Mouse (Mus musculus) brown adipose tissue, adult 24 weeks (tissue): ENCODE measurements at regions not wholly inside any gene's neighbourhood (a gene's known extent, or its start where the extent isn't known, plus 50 kb on each side); places are given as distances from the start of the nearest gene placed in this dataset.

Experiments
- H3K27ac ChIP-seq: fragments of 200-500 bp; replicated peaks from 2 replicates; pipeline ENCODE4 v1.5.1; 2012; ENCODE audit warnings: low read depth, mild to moderate bottlenecking, low read length
- H3K4me1 ChIP-seq: fragments of 200-500 bp; 2 replicates; pipeline ENCODE4 v1.6.1; 2012; ENCODE audit warnings: low read length, mixed read lengths; ENCODE audit not compliant: control insufficient read depth, insufficient read depth, insufficient read length
- H3K4me3 ChIP-seq: fragments of 200-500 bp; 2 replicates; pipeline ENCODE4 v1.5.1; 2012; ENCODE audit warnings: low read depth, mild to moderate bottlenecking, low read length, moderate library complexity; ENCODE audit not compliant: insufficient read depth

GRCm38 (mm10) chr1:151045334-151045733, 52.1 kb upstream of the Hmcn1 start:
- Histone ChIP-seq H3K4me1 (peaks cover 5% of the 10 kb centered on the region; the same call in 1 of the 2 replicates), H3K4me3 (no peak overlapping the region)

GRCm38 (mm10) chr1:151046626-151047025, 53.4 kb upstream of the Hmcn1 start:
- Histone ChIP-seq H3K4me1 (no peaks in the 10 kb centered on the region), H3K27ac (no peak overlapping the region), H3K4me3 (no peak overlapping the region)

More at GRCm38 (mm10) chr1:151045334-151045733, 52.1 kb upstream of the Hmcn1 start:
- no peak overlapping the region for H3K27ac ChIP-seq

DNA sequence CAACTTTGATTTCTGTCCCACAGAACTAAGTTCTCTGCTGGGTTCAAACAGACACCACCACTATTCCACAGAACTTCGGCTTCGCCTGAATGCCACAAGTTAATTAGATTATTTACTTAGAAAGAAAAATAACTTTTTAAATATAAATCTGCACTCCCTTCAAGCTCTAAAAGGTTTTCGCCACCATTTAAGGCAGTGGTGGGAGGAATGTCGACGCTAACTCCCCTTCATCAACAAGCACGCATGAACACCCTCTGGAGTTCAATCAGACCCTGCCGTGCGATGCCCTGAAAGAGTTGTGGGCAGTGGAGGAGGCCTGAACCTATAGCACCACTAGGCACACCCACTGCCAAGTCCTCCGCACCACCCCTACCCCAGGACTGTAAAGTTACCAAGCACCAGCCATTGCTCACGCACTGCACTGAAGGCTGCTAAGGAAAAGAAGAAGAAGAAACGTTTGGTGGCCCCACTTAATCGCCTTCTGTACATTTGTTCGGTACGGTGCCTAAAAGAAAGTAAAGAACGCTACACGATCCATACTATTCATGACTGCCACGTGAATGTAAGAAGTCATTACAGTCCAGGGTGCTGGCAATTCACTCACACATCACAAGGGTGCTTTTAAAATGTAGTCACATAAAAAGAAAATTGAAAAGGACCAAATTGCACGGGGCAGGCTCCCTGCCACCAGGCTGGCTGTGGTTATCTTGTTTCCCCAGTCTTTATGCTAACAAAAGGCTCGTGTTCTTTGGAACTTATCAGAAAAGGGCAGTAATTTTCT, 56.7 kb upstream of the Hmcn1 start:
- Histone ChIP-seq H3K27ac (no peak overlapping the region), H3K4me3 (no peak overlapping the region), H3K4me1 (no peaks in the 10 kb centered on the region)

DNA sequence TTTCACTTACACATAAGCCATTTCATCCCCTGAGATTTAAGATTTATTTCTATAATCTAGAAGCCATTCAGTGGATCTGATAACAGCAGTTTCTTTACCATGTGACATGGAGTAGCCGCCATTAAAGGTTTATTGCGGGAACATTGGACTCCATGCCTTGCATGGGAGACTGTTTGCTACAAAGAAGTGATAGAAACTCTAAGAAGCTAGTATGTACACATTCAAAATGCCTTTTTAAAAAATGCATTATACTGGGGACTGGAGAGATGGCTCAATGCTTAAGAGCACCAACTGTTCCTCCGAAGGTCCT, 57.2 kb upstream of the Hmcn1 start:
- Histone ChIP-seq H3K4me3 (no peak overlapping the region), H3K27ac (no peak overlapping the region), H3K4me1 (no peaks in the 10 kb centered on the region)

GRCm38 (mm10) chr1:151053268-151053667, 60.0 kb upstream of the Hmcn1 start:
- Histone ChIP-seq H3K4me1 (no peaks in the 10 kb centered on the region), H3K27ac (0 out of 2 replicates have a peak overlapping the region, but pooled peaks have one; percentile 1), H3K4me3 (no peak overlapping the region)

DNA sequence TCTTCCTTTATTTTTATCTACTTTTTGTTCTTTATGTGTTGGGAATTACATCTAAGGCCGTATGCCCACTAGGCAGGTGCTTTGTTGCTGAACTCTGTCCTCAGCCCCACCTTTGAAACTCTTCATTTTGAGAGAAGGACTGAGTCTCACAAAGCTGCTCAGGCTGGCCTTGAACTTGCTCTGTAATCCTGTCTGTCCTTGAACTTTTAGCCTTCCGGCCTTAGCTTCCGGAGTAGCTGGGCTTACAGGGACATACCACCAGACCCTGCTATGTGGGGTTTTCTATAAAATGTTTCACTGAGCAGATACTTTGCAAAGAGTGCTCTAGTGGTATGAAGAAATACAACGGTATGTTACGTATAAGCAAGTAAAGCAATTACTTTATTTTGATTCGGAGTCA, 62.2 kb upstream of the Hmcn1 start:
- Histone ChIP-seq H3K4me3 (no peak overlapping the region), H3K4me1 (no peaks in the 10 kb centered on the region), H3K27ac (no peak overlapping the region)

GRCm38 (mm10) chr1:151059546-151060136, 66.4 kb upstream of the Hmcn1 start:
- no peak overlapping the region for H3K4me3 ChIP-seq
- no peaks in the 10 kb centered on the region for H3K4me1 ChIP-seq
- H3K27ac ChIP-seq, result no peak overlapping the region

DNA sequence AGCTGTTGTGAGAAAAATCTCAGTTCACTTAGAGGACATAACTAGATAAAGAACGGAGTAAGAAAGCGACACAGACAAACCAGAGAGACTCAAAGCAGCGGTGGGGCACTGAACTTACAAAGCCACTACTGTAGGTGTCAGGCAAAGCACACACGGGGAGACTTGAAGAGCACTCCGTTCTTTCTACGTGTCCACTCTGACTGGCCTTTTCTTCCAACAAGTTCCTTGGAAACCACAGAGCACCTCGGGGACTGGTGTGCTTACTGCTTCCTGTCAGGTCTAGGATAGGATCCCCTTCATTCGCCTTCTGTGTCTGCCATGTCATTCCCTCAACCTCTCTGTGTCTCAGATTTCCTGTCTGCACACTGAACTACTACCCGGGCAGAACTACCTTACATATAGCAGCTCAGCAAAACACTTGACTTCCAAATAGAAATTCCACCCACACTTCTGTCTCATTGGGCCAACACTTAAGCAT, 71.9 kb upstream of the Hmcn1 start:
- H3K27ac ChIP-seq, result no peak overlapping the region
- no peak overlapping the region for H3K4me3 ChIP-seq

DNA sequence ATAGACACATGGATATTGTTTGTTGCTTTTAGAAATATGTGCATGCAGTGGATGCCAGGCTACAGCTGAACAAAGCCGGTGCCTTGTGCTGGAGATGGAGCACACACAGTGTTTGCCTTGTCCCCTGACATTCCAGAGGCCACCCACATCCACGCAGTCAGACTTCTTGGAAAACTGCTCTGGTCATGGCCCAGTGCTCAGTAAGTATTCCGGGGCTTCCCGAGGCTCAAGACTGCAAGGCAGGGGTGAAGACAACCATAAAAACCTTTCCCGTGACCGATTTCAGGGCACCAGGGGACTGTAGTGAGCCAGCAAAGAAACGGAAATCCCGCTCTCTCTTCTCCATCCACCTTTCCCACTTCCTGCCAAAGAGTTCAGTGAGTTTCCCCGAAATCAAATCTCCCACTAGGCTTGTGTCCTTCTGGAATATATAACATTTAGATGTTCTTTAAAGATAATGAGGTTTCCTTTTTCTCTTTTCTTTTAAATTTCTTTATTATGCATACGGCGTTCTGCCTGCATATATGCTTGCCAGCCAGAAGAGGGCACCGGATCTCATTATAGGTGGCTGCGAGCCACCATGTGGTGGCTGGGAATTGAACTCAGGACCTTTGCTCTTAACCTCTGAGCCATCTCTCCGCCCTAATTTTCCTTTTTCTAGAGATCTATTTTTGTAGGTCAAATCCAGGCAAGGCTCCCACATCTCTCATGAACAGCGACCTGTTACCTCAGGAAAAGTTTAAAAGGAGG, 73.3 kb upstream of the Hmcn1 start:
- Histone ChIP-seq H3K4me3 (no peak overlapping the region), H3K27ac (no peak overlapping the region), H3K4me1 (no peaks in the 10 kb centered on the region)

More for the DNA sequence above, 71.9 kb upstream of the Hmcn1 start:
- no peaks in the 10 kb centered on the region for H3K4me1 ChIP-seq

GRCm38 (mm10) chr1:151074508-151075314, 81.5 kb upstream of the Hmcn1 start:
- no peak overlapping the region for H3K27ac ChIP-seq
- H3K4me1 ChIP-seq, result peaks cover 2% of the 10 kb centered on the region; the same call in 1 of the 2 replicates
- no peak overlapping the region for H3K4me3 ChIP-seq

- peaks cover 8% of the 10 kb centered on the region; the same call in 1 of the 2 replicates for H3K4me1 ChIP-seq
- H3K27ac ChIP-seq, result no peak overlapping the region
- H3K4me3 ChIP-seq, result no peak overlapping the region
Measured at GRCm38 (mm10) chr1:151075541-151075940, 82.3 kb upstream of the Hmcn1 start.

GRCm38 (mm10) chr1:151078909-151079522, 85.8 kb upstream of the Hmcn1 start:
- no peak overlapping the region for H3K4me3 ChIP-seq
- no peak overlapping the region for H3K27ac ChIP-seq
- H3K4me1 ChIP-seq, result peaks cover 10% of the 10 kb centered on the region; the same call in 1 of the 2 replicates

DNA sequence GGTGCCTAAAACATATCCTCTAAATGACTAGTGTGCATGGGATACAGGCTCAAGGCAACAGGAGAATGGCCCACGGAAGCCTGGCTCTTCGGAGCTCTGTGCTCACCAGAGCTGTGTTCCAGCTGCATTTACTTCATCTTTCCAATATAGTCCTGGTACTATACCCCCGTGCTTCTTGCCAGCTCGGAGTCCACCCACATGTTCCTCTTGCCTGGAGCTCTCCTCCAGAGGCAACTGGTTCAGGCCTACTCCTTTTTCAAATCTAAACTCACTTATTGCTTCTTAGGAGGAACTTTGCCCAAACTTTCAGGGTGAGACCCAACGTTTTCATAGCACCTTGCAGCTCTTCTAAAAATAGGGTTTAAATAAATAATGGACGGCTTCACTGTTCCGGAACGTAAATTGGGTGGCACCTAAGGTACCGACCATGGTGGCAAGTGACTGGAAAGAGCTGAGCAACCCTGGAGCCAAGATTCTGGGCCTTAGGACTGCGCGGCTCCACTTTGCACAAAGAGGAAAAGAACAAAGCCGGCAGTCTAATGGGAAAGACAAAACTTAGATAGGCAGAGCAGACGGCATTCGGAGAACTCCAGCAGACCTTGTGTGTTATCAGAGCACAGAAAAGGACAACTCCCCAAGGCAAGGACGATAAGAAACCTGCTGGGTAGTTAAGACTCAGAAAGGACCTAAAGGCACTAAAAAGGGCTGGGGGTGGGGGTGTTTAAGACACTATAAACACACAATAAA, 86.6 kb upstream of the Hmcn1 start:
- H3K4me3 ChIP-seq, result no peak overlapping the region
- H3K27ac ChIP-seq, result no peak overlapping the region
- H3K4me1 ChIP-seq, result peaks cover 10% of the 10 kb centered on the region; the same call in 1 of the 2 replicates

- H3K4me1 ChIP-seq, result peaks cover 10% of the 10 kb centered on the region; the same call in 1 of the 2 replicates
- peak overlapping the region; percentile 27 for H3K4me3 ChIP-seq
- peak overlapping the region; percentile 57; the same call in 1 of the 2 replicates for H3K27ac ChIP-seq
Measured at GRCm38 (mm10) chr1:151080510-151080980, 87.3 kb upstream of the Hmcn1 start.
